Mouse (Mus musculus): ENCODE measurements around the gene Vgll1. TPM values are rescaled to one million over a fixed set of nuclear protein-coding genes. Genes with fewer than 3 reads are reported as not detected.

The Vgll1 gene
- polyA plus RNA-seq, 1 experiment from 2014 or later: 0.36 TPM

- DNase-seq (ENCODE audit: low spot score): no peak
- no peak overlapping the region for H3K4me3 ChIP-seq (replicated peaks; ENCODE audit: low read depth, low read length)
- H3K27ac ChIP-seq: no peak overlapping the region
- no peak for TF ChIP-seq CTCF (IDR thresholded peaks at IDR 0.05; ENCODE audit: low read depth)
- H3K4me2 ChIP-seq (ENCODE audit: low read length): no peak overlapping the region
- no peak overlapping the region for H3K9ac ChIP-seq (ENCODE audit: low read depth, low read length)
- H3K9me3 ChIP-seq (replicated peaks; ENCODE audit: low read length): no peaks in the 10 kb centered on the region
- no peak for ATAC-seq (replicated peaks; ENCODE audit: low FRiP score, low read depth)
- 64% methylated on average over 5 of the region's 5 CpGs for WGBS
- no peaks in the 10 kb centered on the region for H3K4me1 ChIP-seq (replicated peaks; ENCODE audit: insufficient read depth, low read length)
- H3K27me3 ChIP-seq (ENCODE audit: insufficient read depth, low read length): no peaks in the 10 kb centered on the region
- no peaks in the 10 kb centered on the region for H3K36me3 ChIP-seq (ENCODE audit: insufficient read depth, low read length)
Measured at GRCm38 (mm10) chrX:57081496-57081895, 6.4 kb upstream of the Vgll1 start.

DNA sequence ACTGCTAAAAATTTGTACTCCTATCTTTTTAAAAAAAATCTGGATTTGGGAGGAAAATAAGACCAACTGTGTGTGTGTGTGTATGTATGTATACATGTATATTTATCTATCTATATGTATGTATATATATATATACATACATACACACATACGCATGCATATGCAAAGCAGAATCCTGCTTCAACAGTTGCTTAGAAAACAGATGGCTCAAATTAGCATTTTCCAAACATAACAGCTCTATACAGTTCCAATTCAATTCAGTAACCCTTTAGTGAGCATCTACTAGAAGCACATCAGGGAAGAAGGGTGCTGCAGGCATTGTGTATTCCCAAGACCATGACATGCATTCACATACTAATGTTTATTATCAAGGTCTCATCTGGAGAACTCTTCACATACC, 15.5 kb downstream of the Vgll1 start:
- TF ChIP-seq CTCF (IDR thresholded peaks at IDR 0.05; ENCODE audit: low read depth): no peak
- DNase-seq (ENCODE audit: low spot score) (no peak), ATAC-seq (replicated peaks; ENCODE audit: low FRiP score, low read depth) (no peak)
- Histone ChIP-seq H3K4me1 (replicated peaks; ENCODE audit: insufficient read depth, low read length) (no peaks in the 10 kb centered on the region), H3K4me2 (ENCODE audit: low read length) (no peak overlapping the region), H3K9ac (ENCODE audit: low read depth, low read length) (no peak overlapping the region), H3K27ac (no peak overlapping the region), H3K9me3 (replicated peaks; ENCODE audit: low read length) (no peaks in the 10 kb centered on the region), H3K36me3 (ENCODE audit: insufficient read depth, low read length) (no peaks in the 10 kb centered on the region), H3K4me3 (replicated peaks; ENCODE audit: low read depth, low read length) (no peak overlapping the region), H3K27me3 (ENCODE audit: insufficient read depth, low read length) (no peaks in the 10 kb centered on the region)
- WGBS: 100% methylated on average over 1 of the region's 1 CpGs

GRCm38 (mm10) chrX:57106956-57107355, 19.1 kb downstream of the Vgll1 start:
- Histone ChIP-seq H3K4me2 (ENCODE audit: low read length) (no peak overlapping the region), H3K4me1 (replicated peaks; ENCODE audit: insufficient read depth, low read length) (no peaks in the 10 kb centered on the region)
- WGBS: 83% methylated on average over 3 of the region's 3 CpGs

DNA sequence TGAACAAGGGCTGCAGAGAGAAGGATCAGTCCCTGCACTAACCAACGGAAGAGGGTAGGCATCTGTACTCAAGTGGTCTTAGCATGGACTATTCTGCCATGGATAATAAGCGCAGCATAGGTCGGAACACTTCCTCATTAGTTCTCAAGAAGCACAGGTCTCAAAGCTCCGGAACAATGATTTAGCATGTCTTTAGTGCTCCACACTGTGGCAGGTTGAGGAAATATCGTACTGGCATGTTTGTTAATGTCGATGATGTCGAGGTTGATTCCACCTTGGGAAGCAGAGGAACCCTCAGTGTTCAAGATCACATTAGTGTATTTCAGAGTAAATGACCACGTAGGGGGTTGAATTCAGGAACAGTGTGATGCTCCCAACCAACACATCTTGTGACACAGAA, 30.2 kb downstream of the Vgll1 start:
- Histone ChIP-seq H3K27me3 (ENCODE audit: insufficient read depth, low read length) (no peaks in the 10 kb centered on the region), H3K9me3 (replicated peaks; ENCODE audit: low read length) (no peaks in the 10 kb centered on the region), H3K36me3 (ENCODE audit: insufficient read depth, low read length) (no peaks in the 10 kb centered on the region), H3K4me1 (replicated peaks; ENCODE audit: insufficient read depth, low read length) (no peaks in the 10 kb centered on the region), H3K27ac (no peak overlapping the region), H3K9ac (ENCODE audit: low read depth, low read length) (no peak overlapping the region), H3K4me3 (replicated peaks; ENCODE audit: low read depth, low read length) (no peak overlapping the region), H3K4me2 (ENCODE audit: low read length) (no peak overlapping the region)
- no peak for DNase-seq (ENCODE audit: low spot score)
- WGBS: 74% methylated on average over 8 of the region's 8 CpGs
- peak; percentile 38; the same call in 1 of the 2 replicates for TF ChIP-seq CTCF (IDR thresholded peaks at IDR 0.05; ENCODE audit: low read depth)
- ATAC-seq (replicated peaks; ENCODE audit: low FRiP score, low read depth): no peak

More at GRCm38 (mm10) chrX:57106956-57107355, 19.1 kb downstream of the Vgll1 start:
- no peak for DNase-seq (ENCODE audit: low spot score)
- no peak overlapping the region for H3K27ac ChIP-seq
- TF ChIP-seq CTCF (IDR thresholded peaks at IDR 0.05; ENCODE audit: low read depth): no peak
- no peak for ATAC-seq (replicated peaks; ENCODE audit: low FRiP score, low read depth)
- no peaks in the 10 kb centered on the region for H3K9me3 ChIP-seq (replicated peaks; ENCODE audit: low read length)
- no peak overlapping the region for H3K4me3 ChIP-seq (replicated peaks; ENCODE audit: low read depth, low read length)
- no peaks in the 10 kb centered on the region for H3K27me3 ChIP-seq (ENCODE audit: insufficient read depth, low read length)
- no peak overlapping the region for H3K9ac ChIP-seq (ENCODE audit: low read depth, low read length)
- H3K36me3 ChIP-seq (ENCODE audit: insufficient read depth, low read length): no peaks in the 10 kb centered on the region

GRCm38 (mm10) chrX:57120768-57121167, 32.9 kb downstream of the Vgll1 start:
- H3K27ac ChIP-seq: no peak overlapping the region
- peak; percentile 46; the same call in 1 of the 2 replicates for TF ChIP-seq CTCF (IDR thresholded peaks at IDR 0.05; ENCODE audit: low read depth)
- ATAC-seq (replicated peaks; ENCODE audit: low FRiP score, low read depth): no peak
- H3K9me3 ChIP-seq (replicated peaks; ENCODE audit: low read length): no peaks in the 10 kb centered on the region
- H3K4me2 ChIP-seq (ENCODE audit: low read length): no peak overlapping the region
- DNase-seq (ENCODE audit: low spot score): peak; percentile 6
- WGBS: 79% methylated on average over 1 of the region's 1 CpGs
- H3K9ac ChIP-seq (ENCODE audit: low read depth, low read length): no peak overlapping the region
- no peak overlapping the region for H3K4me3 ChIP-seq (replicated peaks; ENCODE audit: low read depth, low read length)
- no peaks in the 10 kb centered on the region for H3K4me1 ChIP-seq (replicated peaks; ENCODE audit: insufficient read depth, low read length)
- H3K27me3 ChIP-seq (ENCODE audit: insufficient read depth, low read length): no peaks in the 10 kb centered on the region
- H3K36me3 ChIP-seq (ENCODE audit: insufficient read depth, low read length): no peaks in the 10 kb centered on the region

- TF ChIP-seq CTCF (IDR thresholded peaks at IDR 0.05; ENCODE audit: low read depth): peak; percentile 46
- no peak overlapping the region for H3K4me2 ChIP-seq (ENCODE audit: low read length)
- H3K4me3 ChIP-seq (replicated peaks; ENCODE audit: low read depth, low read length): no peak overlapping the region
- no peaks in the 10 kb centered on the region for H3K36me3 ChIP-seq (ENCODE audit: insufficient read depth, low read length)
- 44% methylated on average over 1 of the region's 1 CpGs for WGBS
- ATAC-seq (replicated peaks; ENCODE audit: low FRiP score, low read depth): no peak
- no peak for DNase-seq (ENCODE audit: low spot score)
- H3K9ac ChIP-seq (ENCODE audit: low read depth, low read length): no peak overlapping the region
- H3K27me3 ChIP-seq (ENCODE audit: insufficient read depth, low read length): no peaks in the 10 kb centered on the region
- H3K9me3 ChIP-seq (replicated peaks; ENCODE audit: low read length): no peaks in the 10 kb centered on the region
- no peaks in the 10 kb centered on the region for H3K4me1 ChIP-seq (replicated peaks; ENCODE audit: insufficient read depth, low read length)
- H3K27ac ChIP-seq: no peak overlapping the region
Measured at GRCm38 (mm10) chrX:57130633-57131032, 42.7 kb downstream of the Vgll1 start.

- Histone ChIP-seq H3K27me3 (ENCODE audit: insufficient read depth, low read length) (no peaks in the 10 kb centered on the region), H3K9ac (ENCODE audit: low read depth, low read length) (no peak overlapping the region), H3K4me3 (replicated peaks; ENCODE audit: low read depth, low read length) (no peak overlapping the region), H3K9me3 (replicated peaks; ENCODE audit: low read length) (no peaks in the 10 kb centered on the region), H3K4me1 (replicated peaks; ENCODE audit: insufficient read depth, low read length) (no peaks in the 10 kb centered on the region), H3K4me2 (ENCODE audit: low read length) (no peak overlapping the region), H3K36me3 (ENCODE audit: insufficient read depth, low read length) (no peaks in the 10 kb centered on the region), H3K27ac (no peak overlapping the region)
- DNase-seq (ENCODE audit: low spot score) (no peak), ATAC-seq (replicated peaks; ENCODE audit: low FRiP score, low read depth) (no peak)
- no peak for TF ChIP-seq CTCF (IDR thresholded peaks at IDR 0.05; ENCODE audit: low read depth)
Measured at GRCm38 (mm10) chrX:57137627-57138026, 49.7 kb downstream of the Vgll1 start.

Data from kidney, postnatal 0 days (tissue).